Mouse (Mus musculus) 416B (cell line): ENCODE data around the gene Olfr1087.
"Not testable (repeated sequence)": the region's sequence is repeated elsewhere in the genome, so short reads cannot be mapped to it uniquely, and the experiment has no call there.

ENCODE experiments used
- DNase-seq: peaks from one replicate; pipeline ENCODE4 v3.0.0; 2011; ENCODE audit warnings: low read depth

Olfr1087 gene

DNA sequence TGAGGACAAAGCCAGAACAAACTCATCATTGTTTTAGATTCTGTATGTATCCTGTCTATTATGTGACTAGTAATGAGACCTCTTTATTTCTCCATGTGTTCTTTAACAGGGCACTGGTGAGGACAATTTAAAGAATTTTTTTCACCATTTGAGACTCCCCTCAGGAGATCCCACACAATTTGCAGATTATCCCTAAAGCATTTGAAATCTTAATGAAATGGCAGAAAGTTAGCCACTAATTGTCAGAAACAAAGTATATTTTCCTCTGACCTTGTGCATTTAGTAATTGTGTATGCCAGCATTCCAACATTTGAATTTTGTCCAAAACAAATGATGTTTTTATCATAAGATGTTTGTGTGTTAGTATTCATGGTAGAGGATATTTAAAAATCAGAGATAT is at the start of gene Olfr1087:
Gene Olfr1087, minus strand, starts transcription at position 101 of the 400 bp plus-strand sequence.
- DNase-seq, result no peak

DNA sequence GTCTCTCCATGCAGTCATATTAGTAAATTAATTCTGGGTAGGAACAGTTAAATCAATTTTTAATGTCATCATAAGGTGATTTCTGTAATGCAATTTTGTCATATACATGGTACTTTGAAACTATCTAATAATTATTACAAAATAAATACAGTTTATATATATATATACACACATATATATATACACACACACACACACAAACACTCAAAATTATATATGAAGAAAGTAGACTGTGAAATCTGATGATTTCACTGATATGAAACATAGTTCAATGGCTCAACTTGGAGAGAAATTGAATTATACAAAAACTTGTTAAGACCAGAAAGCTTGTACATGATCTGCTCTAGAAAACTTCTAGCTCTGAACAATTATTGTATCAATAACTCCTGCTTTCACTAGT is 35.4 kb upstream of the Olfr1087 start, which contains the start of gene Olfr1089:
Gene Olfr1089, minus strand, starts transcription at position 101 of the 400 bp plus-strand sequence.
- DNase-seq, result no peak

DNA sequence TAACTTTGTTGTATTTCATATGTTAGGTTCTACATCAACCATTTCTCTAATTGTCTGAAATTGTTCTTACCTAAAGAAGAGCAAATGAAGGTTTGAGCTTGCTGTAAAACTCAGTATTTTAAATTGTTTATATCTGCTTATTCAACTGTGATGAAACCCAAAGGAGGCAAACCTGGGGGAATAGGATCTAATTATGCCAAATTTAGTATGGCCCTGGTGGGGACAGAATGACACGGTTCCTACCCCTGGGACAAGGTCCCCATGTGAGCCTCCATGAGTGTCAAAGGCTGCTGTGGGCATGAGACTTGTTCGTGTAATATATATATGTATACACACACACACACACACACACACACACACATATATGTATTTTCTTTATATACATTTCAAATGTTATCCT is 18.2 kb downstream of the Olfr1087 start, which contains the start of gene Olfr1086:
Gene Olfr1086, minus strand, starts transcription at position 101 of the 400 bp plus-strand sequence.
- DNase-seq, result no peak

DNA sequence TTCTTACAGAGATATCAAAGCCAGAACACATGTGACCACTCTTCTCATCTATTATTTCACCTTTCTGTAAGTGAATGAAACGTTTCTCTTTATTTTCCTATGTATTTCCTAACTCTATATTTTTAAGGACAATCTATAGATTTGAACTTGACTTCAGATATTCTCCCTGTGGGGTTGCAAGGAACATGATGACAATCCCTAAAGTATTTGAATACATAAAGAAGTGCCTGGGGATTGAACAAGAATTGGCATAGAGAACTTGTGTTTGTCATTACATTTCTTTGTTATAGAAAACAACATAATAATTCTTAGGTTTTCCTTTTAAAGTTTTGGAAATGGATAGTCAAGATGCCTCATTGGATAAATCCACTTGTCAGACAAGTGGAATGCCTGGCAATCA is 36.3 kb downstream of the Olfr1087 start, which contains the start of gene Olfr1085:
Gene Olfr1085, minus strand, starts transcription at position 101 of the 400 bp plus-strand sequence.
- DNase-seq, result no peak

DNA sequence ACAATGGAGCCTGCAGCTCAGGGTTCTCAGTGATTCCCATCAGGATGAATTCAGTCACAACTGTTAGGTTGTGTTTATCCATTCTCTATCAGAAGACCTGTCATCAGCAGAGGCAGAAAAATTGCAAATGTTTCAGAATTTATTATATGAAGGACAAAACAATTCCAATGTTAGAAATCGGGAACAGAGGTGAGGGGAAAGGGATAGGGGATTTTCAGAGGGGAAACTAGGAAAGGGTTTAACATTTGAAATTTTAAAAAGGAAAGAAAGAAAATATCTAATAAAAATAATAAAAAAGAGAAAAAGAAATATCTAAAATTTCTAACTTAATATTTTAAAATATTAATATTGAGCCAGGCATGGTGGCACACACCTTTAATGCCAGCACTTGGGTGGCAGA is 58.6 kb downstream of the Olfr1087 start, which contains the start of gene Olfr1084:
Gene Olfr1084, minus strand, starts transcription at position 101 of the 400 bp plus-strand sequence.
- not testable (repeated sequence) for DNase-seq
